Mouse (Mus musculus) kidney, postnatal 0 days (tissue): ENCODE results near the gene Snrnp25. TPM values are rescaled to one million over a fixed set of nuclear protein-coding genes. Genes with fewer than 3 reads are reported as not detected.

Experiments used
- ATAC-seq: fragments of 200-750 bp; cut with Nextera tagmentation; replicated peaks from 2 replicates; pipeline ENCODE4 v1.8.0; 2017; ENCODE audit warnings: low read depth, moderate number of reproducible peaks, moderate TSS enrichment, moderate library complexity; ENCODE audit not compliant: low FRiP score
- DNase-seq: peaks from one replicate; pipeline ENCODE4 v3.0.0-alpha.2; 2016; ENCODE audit warnings: low spot score
- H3K27ac ChIP-seq: fragments of 300-500 bp; sonication (generic); 2 replicates; pipeline ENCODE4 v1.5.1; 2014; ENCODE audit warnings: mild to moderate bottlenecking
- H3K27me3 ChIP-seq: fragments of 300-500 bp; sonication (generic); 2 replicates; pipeline ENCODE4 v1.6.1; 2014; ENCODE audit warnings: low read length, mixed read lengths; ENCODE audit not compliant: insufficient read depth
- H3K36me3 ChIP-seq: fragments of 300-500 bp; sonication (generic); 2 replicates; pipeline ENCODE4 v1.6.1; 2014; ENCODE audit warnings: low read length, mixed read lengths; ENCODE audit not compliant: insufficient read depth
- H3K4me1 ChIP-seq: fragments of 300-500 bp; sonication (generic); replicated peaks from 2 replicates; pipeline ENCODE4 v1.6.1; 2014; ENCODE audit warnings: antibody characterized with exemption, low read length, mixed read lengths; ENCODE audit not compliant: insufficient read depth
- H3K4me2 ChIP-seq: fragments of 300-500 bp; sonication (generic); 2 replicates; pipeline ENCODE4 v1.6.1; 2014; ENCODE audit warnings: mild to moderate bottlenecking, low read length, moderate library complexity, mixed read lengths
- H3K4me3 ChIP-seq: fragments of 300-500 bp; sonication (generic); replicated peaks from 2 replicates; pipeline ENCODE4 v1.5.1; 2014; ENCODE audit warnings: low read depth, low read length
- H3K9ac ChIP-seq: fragments of 300-500 bp; sonication (generic); 2 replicates; pipeline ENCODE4 v1.6.1; 2014; ENCODE audit warnings: low read depth, low read length
- H3K9me3 ChIP-seq: fragments of 300-500 bp; sonication (generic); replicated peaks from 2 replicates; pipeline ENCODE4 v1.6.1; 2016; ENCODE audit warnings: low read length, inconsistent platforms, mixed read lengths
- CTCF ChIP-seq: IDR thresholded peaks from 2 replicates; pipeline ENCODE4 v1.5.1; 2016; ENCODE audit warnings: antibody characterized with exemption, low read depth, mild to moderate bottlenecking, moderate library complexity
- WGBS: fragments of 180-500 bp; shearing (Covaris S2); extraction: QIAGEN DNeasy Blood & Tissue Kit; methylation state at CpG from one replicate; pipeline ENCODE4 v1.1.7; 2014; 5-methylcytosine and 5-hydroxymethylcytosine counted together
- polyA plus RNA-seq: library from polyadenylated mRNA; unstranded; fragments of >200 nt; fragmentation: Nextera tagmentation; extraction: Ambion mirVana; gene quantifications from 2 replicates; pipeline ENCODE4 v1.2.1, GENCODE M21; 2015

Gene Snrnp25
- polyA plus RNA-seq, 1 experiment from 2014 or later: 49.5 TPM

GRCm38 (mm10) chr11:32227555-32227954, 22.3 kb downstream of the Snrnp25 start:
- Histone ChIP-seq H3K9ac (no peak overlapping the region), H3K9me3 (no peaks in the 10 kb centered on the region), H3K27me3 (no peaks in the 10 kb centered on the region), H3K4me1 (peaks cover 22% of the 10 kb centered on the region), H3K36me3 (peaks cover 21% of the 10 kb centered on the region; the same call in 1 of the 2 replicates), H3K4me2 (peak overlapping the region; percentile 87), H3K27ac (no peak overlapping the region), H3K4me3 (no peak overlapping the region)
- DNase-seq: no peak
- no peak for TF ChIP-seq CTCF
- 82% methylated on average over 9 of the region's 9 CpGs for WGBS
- ATAC-seq: no peak

GRCm38 (mm10) chr11:32228292-32228845, 23.2 kb downstream of the Snrnp25 start:
- no peak for TF ChIP-seq CTCF
- Histone ChIP-seq H3K9me3 (no peaks in the 10 kb centered on the region), H3K4me3 (no peak overlapping the region), H3K27me3 (no peaks in the 10 kb centered on the region), H3K4me2 (no peak overlapping the region), H3K9ac (no peak overlapping the region), H3K36me3 (peaks cover 26% of the 10 kb centered on the region; the same call in 1 of the 2 replicates), H3K27ac (no peak overlapping the region), H3K4me1 (peaks cover 16% of the 10 kb centered on the region)
- DNase-seq (no peak), ATAC-seq (no peak)
- WGBS: 93% methylated on average over 3 of the region's 3 CpGs

- peak; percentile 7; the same call in 1 of the 2 replicates for TF ChIP-seq CTCF
- H3K4me2 ChIP-seq: no peak overlapping the region
- H3K36me3 ChIP-seq: peaks cover 40% of the 10 kb centered on the region
- no peak overlapping the region for H3K9ac ChIP-seq
- no peaks in the 10 kb centered on the region for H3K9me3 ChIP-seq
- WGBS: 79% methylated on average over 4 of the region's 4 CpGs
- H3K27me3 ChIP-seq: no peaks in the 10 kb centered on the region
- peaks cover 10% of the 10 kb centered on the region; the same call in 1 of the 2 replicates for H3K4me1 ChIP-seq
- DNase-seq (no peak), ATAC-seq (no peak)
- no peak overlapping the region for H3K4me3 ChIP-seq
- no peak overlapping the region for H3K27ac ChIP-seq
These were observed 25.0 kb downstream of the Snrnp25 start for GRCm38 (mm10) chr11:32230220-32230619.

GRCm38 (mm10) chr11:32231125-32231524, 25.9 kb downstream of the Snrnp25 start:
- 87% methylated on average over 2 of the region's 2 CpGs for WGBS
- no peak for ATAC-seq
- Histone ChIP-seq H3K4me1 (0 out of 2 replicates have a peak, but pooled peaks cover 3% of the 10 kb centered on the region), H3K27ac (no peak overlapping the region), H3K4me2 (no peak overlapping the region), H3K9ac (no peak overlapping the region), H3K4me3 (no peak overlapping the region), H3K27me3 (no peaks in the 10 kb centered on the region), H3K36me3 (peaks cover 42% of the 10 kb centered on the region), H3K9me3 (no peaks in the 10 kb centered on the region)
- no peak for TF ChIP-seq CTCF
- no peak for DNase-seq

GRCm38 (mm10) chr11:32232848-32233247, 27.6 kb downstream of the Snrnp25 start:
- 79% methylated on average over 10 of the region's 10 CpGs for WGBS

GRCm38 (mm10) chr11:32233895-32234294, 28.7 kb downstream of the Snrnp25 start:
- Histone ChIP-seq H3K27ac (no peak overlapping the region), H3K4me2 (no peak overlapping the region), H3K9ac (no peak overlapping the region), H3K4me1 (0 out of 2 replicates have a peak, but pooled peaks cover 3% of the 10 kb centered on the region), H3K4me3 (no peak overlapping the region), H3K9me3 (no peaks in the 10 kb centered on the region), H3K36me3 (peaks cover 42% of the 10 kb centered on the region), H3K27me3 (no peaks in the 10 kb centered on the region)
- TF ChIP-seq CTCF: no peak
- WGBS: 89% methylated on average over 3 of the region's 3 CpGs
- ATAC-seq (no peak), DNase-seq (no peak)

More at GRCm38 (mm10) chr11:32232848-32233247, 27.6 kb downstream of the Snrnp25 start:
- TF ChIP-seq CTCF: no peak
- peak; percentile 56 for DNase-seq
- Histone ChIP-seq H3K4me3 (no peak overlapping the region), H3K27ac (no peak overlapping the region; the same call in 1 of the 2 replicates), H3K4me2 (no peak overlapping the region), H3K9ac (no peak overlapping the region), H3K27me3 (no peaks in the 10 kb centered on the region), H3K4me1 (0 out of 2 replicates have a peak, but pooled peaks cover 3% of the 10 kb centered on the region), H3K36me3 (peaks cover 42% of the 10 kb centered on the region), H3K9me3 (no peaks in the 10 kb centered on the region)
- ATAC-seq: 0 out of 2 replicates have a peak, but pooled peaks have one; percentile 41
